Mouse (Mus musculus): ENCODE results near the gene Dnah6. TPM values are rescaled to one million over a fixed set of nuclear protein-coding genes. Genes with fewer than 3 reads are reported as not detected.

Gene Dnah6
- total RNA-seq (2021) = 1 to 10 TPM; 1.1 to 1.2 TPM

DNA sequence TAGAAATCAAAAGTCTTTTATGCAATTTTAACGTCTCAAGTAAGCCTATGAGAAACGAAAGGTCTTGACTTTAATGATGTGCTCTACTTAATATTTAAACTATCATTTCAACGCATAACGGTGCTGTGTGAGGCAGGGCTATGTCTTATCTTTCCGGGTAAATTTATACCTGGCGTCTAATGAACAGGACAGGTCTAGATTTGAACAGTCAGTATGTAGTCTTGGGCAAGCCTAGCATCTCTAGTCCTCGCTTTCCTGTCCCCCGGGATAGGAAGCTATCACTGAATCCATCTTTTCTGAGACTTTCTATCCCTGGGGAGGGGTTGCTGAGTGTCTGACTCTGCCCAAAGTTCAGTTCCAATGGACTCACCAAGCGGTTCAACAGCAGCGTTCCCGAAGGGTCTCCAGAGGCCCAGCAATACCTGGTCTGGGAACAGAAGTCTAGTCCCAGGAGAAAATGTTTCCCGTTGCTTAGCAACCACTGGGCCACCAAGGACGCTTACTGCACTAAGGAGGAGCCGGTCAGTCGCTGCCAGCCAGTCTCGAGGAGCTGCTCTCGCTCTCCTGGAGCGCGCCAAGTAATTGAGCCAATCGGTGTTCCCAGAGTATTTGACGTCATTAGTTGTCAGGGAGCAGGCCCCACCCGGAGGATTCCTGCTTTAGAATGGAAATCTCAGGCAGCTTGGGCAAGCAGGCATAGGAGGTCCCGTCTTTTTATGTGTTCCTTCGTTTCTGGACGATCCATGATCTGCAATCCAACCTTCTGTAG is at the start of gene Dnah6:
Gene Dnah6 (minus strand): TSS at position 463 of the 769 bp plus-strand sequence.
- intact Hi-C loops (cut with DNase I) = loop anchor here (10.0 kb wide), 1 partner anchor 577 kb away; no protein-coding TSS in a partner anchor
- DNase-seq = peak; percentile 89

- DNase-seq = no peak
- intact Hi-C loops (cut with DNase I) = no loop called here
These were observed 47.9 kb upstream of the Dnah6 start for GRCm38 (mm10) chr6:73269374-73269773.

GRCm38 (mm10) chr6:73267738-73268311 is 46.4 kb upstream of the Dnah6 start:
- intact Hi-C loops (cut with DNase I) = no loop called here
- no peak for DNase-seq

DNA sequence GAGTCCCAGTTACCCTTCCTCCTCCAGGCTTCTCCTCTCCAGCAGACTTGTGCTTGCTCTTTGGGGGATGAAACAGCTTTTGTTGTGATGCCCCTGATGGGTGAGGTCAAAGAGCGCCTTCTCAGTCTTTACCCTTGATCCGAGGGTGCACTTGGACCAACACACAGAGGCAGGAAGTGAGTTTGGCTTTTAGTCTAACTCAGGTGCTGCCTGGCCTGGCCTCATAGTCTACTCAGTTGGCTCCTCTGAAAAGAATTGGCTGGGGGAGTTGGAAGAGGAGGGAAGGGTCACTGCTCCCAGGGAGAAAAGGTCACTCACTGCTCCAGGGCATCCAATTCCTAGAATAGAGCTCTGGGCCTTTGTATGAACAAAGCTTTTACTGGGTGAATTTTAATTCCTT is 43.4 kb upstream of the Dnah6 start:
- DNase-seq = no peak
- intact Hi-C loops (cut with DNase I) = no loop called here

DNA sequence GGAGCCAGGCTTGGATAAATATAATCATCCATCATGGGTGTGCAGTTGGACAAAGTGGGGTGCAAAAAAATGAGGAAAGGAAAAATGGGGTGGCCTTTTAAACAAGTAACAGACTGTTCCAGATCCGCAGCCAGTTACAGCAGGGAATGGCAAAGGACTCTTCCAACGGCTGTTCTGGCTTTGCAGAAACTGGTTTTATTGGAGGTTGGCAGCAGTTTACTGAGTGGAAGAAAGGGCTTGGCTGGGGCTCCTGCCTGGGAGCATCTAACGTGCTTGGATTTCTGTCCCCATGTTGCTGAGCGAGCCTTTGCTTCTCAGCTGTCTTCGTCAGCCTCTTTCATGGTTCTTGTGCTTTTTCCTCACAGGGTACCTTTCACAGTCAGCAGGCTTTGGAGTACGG is 38.7 kb upstream of the Dnah6 start:
- no peak for DNase-seq
- intact Hi-C loops (cut with DNase I) = no loop called here

- no peak for DNase-seq
- intact Hi-C loops (cut with DNase I) = no loop called here
These were observed 35.6 kb upstream of the Dnah6 start for GRCm38 (mm10) chr6:73257068-73257467.

DNA sequence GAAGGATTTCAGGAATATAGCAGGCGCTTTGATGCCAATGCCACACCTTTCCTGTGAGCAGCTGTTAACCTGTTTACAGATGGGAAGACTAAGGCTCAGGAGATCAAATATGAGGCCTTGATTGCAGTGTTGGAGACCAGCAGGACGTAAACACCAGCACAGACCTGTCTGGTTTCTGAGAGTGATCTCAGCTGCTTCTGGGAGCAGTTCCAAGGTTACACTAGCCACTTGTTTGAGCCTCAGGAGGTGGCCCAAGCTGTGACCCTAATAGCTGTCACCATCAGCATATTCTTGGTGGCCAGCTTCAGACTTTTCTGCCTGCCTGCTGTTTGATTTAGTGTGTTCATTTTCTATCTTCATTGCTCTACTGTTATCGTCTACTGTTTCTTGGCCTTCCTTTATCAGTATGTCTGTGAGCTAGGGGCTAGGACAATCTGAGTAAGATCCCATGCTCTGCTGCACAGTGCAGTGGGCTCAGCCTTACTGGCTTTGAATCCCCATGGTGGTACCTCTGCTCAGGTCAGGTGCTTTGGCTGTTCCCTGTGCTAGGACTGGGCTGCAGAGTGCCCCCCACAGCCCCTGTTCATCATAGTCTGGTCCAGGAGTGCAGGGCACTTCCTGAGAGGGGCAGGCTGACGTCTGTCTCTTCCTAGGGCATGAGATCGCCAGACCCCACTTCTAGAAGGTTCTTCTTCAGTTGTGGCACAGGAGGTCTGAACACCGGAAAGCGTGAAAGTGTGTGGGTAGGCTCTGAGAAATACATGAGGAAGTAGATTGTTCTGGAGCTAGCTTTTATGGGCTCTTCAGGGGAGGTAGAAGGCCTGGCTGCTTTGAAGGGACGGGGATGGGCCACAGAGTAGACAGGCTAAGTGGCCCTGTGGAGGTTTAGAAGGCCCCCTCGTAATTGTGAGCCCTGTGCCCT is 33.1 kb upstream of the Dnah6 start:
- no peak for DNase-seq
- intact Hi-C loops (cut with DNase I) = no loop called here

- no peak for DNase-seq
- intact Hi-C loops (cut with DNase I) = no loop called here
These were observed 32.1 kb upstream of the Dnah6 start for GRCm38 (mm10) chr6:73253584-73253983.

DNA sequence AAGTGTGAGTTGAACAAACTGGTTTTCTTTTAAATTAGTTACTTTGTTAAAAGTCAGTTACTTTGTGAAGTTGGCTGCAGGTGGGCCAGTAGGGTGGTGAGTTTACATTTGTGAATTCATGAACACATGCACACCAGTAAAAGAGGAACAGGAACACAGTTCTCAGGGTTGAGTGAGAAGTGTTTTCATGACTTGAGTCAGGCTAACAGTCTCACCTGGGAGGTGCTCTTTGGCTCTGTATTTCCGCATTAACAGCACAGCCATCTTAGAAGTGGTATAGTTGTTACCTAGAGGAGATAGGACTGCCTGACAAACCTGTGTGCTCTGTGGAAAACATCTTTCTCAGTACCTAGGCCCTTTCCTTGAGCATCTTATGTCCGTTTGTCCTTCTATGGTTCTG is 31.6 kb upstream of the Dnah6 start:
- DNase-seq = no peak
- intact Hi-C loops (cut with DNase I) = no loop called here

- intact Hi-C loops (cut with DNase I) = no loop called here
- DNase-seq = no peak
These were observed 30.9 kb upstream of the Dnah6 start for GRCm38 (mm10) chr6:73252396-73252795.

DNA sequence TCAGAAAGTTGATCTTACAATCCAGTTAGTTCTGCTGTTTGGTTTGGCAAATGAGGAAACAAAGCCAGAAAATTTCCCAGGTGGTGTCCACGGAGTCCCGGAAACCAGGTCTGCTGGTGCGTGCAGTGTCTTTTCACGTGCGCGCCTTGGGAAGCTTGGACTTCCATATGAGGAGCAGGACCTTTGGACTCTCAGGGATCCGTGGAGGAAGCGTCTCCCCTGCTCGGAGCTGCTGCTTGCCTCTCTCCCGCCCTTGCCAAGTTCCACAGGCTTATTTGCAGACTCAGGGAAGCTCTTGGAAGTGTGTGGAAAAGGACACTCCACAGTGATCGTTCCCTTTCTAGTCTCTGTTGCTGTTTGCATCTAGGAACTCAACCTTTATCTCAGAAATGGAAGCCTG is 29.9 kb upstream of the Dnah6 start:
- no peak for DNase-seq
- intact Hi-C loops (cut with DNase I) = no loop called here

DNA sequence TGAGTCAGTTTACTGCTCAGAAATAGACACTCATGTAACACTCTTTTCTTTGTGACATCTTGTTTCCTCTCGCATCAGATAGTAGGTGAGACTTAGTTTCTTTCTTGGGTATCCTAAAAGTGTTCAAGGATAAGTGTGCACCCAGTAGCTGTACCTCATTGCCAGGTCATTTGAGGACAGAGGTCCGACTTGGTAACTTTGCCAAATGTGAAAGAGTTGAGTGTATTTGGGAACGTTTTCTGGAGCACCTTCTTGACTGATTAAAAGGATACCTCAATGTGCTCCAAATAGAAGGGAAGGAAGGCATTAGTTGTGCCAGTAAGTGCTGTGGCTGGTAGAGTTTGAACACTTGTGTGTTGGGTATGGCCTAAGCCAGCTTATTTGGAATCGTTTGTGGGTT is 28.4 kb upstream of the Dnah6 start:
- no peak for DNase-seq
- intact Hi-C loops (cut with DNase I) = no loop called here

DNA sequence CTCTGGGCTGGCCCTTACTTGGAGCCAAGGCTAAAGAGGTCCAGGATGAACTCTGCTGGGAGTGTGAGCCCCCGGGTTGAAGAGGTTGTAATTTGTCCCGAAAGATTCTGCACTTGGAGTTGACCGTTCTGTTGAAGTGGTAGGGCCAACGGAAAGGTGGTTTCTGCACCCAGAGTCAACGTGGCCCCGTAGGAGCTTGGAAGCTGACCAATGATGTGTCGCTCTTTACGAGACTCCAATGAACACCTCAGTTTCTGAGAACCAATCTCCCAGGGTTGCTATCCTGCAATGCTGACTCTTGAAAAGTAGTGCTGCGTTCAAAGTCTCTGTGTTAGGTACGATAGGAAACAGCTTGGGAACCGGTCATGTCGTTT is 27.6 kb upstream of the Dnah6 start:
- DNase-seq = no peak
- intact Hi-C loops (cut with DNase I) = no loop called here

- intact Hi-C loops (cut with DNase I) = no loop called here
- peak; percentile 89 for DNase-seq
These were observed 27.0 kb upstream of the Dnah6 start, which contains the start of gene Suclg1 for GRCm38 (mm10) chr6:73248237-73249048. Gene Suclg1 (plus strand): TSS chr6:73248382.

GRCm38 (mm10) chr6:73247452-73247851 is 26.0 kb upstream of the Dnah6 start:
- intact Hi-C loops (cut with DNase I) = no loop called here
- peak; percentile 27 for DNase-seq

- no peak for DNase-seq
- intact Hi-C loops (cut with DNase I) = no loop called here
These were observed 25.4 kb upstream of the Dnah6 start for GRCm38 (mm10) chr6:73246821-73247220.

DNA sequence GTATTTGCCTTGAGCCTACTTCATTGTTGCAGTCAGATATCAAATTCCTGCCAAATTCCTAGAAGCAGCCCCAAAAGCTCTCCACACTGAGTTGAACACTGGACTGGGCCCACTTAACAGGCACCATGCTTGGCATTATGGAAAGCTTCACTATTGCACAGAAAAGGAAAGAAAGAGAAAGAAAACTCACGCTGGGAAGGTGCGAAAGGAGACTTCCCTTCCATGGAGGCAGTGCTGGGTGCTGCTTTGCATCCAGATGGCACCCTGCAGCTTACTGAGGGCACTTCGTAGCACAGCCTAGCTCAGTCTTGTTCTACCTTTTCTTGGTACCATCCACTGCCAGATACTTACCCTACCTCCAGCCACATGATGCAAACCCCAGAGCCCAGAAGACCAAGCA is 14.2 kb upstream of the Dnah6 start:
- intact Hi-C loops (cut with DNase I) = no loop called here
- no peak for DNase-seq

GRCm38 (mm10) chr6:73234302-73234900 is 12.9 kb upstream of the Dnah6 start:
- no peak for DNase-seq
- intact Hi-C loops (cut with DNase I) = no loop called here

DNA sequence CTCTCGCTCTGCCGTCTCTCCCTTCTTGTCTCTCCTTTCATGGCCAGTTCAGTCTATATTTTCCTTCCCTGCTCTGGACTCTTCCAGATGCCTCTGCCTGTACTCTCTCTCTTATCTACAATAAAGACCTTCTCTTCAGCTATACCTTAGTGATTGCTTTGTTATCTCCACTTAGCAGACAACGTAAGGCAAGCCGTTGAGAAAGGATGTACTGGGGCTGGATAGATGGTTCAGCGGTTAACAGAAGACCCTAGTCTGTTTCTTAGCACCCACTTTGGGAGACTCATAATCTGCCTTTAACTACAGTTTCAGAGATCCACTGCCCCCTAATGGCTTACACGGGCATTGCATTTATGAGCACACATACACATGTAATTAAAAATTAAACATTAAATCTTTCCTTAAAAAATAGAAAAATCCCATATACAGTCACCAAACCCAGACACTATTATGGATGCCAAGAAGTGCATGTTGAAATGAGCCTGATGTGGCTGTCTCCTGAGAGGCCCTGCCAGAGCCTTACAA is 11.8 kb upstream of the Dnah6 start:
- no peak for DNase-seq
- intact Hi-C loops (cut with DNase I) = no loop called here

- intact Hi-C loops (cut with DNase I) = no loop called here
- DNase-seq = no peak
These were observed 10.7 kb upstream of the Dnah6 start for GRCm38 (mm10) chr6:73232152-73232584.

Data from left cerebral cortex, postnatal 4 days (tissue).